Mouse (Mus musculus) A20 (cell line): ENCODE data around the gene E330017A01Rik.

Source experiments
- DNase-seq: peaks from one replicate; pipeline ENCODE4 v3.0.0-alpha.2; 2011; ENCODE audit warnings: low read depth, low spot score

The E330017A01Rik gene

GRCm38 (mm10) chr16:58663021-58663420 lies 24.5 kb upstream of the E330017A01Rik start:
- DNase-seq = peak; percentile 49

DNA sequence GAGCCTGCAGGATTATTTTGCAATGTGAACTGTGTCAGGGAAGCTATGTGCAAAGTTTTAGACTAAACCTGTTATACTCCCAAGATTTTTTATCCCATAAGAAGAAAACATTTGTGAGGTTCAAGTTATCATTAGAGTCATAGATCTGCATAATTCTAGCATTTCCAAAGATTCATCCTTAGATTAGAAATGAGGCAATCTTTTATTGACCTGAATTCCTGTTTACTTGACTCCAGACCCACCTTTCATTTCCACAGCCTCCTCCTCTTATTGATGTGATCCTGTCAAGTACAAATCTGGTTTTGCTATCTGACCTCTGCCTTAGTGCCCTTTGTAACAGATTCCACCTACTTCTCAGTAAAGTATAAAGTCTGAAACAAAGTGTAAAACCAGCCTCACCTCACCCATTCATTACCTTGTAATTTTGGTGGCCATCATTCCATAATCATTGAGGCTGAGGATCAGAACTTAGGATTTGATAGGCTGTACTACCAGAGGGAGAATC lies 23.8 kb upstream of the E330017A01Rik start:
- DNase-seq = no peak

- no peak for DNase-seq
Observed at GRCm38 (mm10) chr16:58661826-58662225, 23.3 kb upstream of the E330017A01Rik start.

- no peak for DNase-seq
Observed at GRCm38 (mm10) chr16:58658668-58659067, 20.1 kb upstream of the E330017A01Rik start.

DNA sequence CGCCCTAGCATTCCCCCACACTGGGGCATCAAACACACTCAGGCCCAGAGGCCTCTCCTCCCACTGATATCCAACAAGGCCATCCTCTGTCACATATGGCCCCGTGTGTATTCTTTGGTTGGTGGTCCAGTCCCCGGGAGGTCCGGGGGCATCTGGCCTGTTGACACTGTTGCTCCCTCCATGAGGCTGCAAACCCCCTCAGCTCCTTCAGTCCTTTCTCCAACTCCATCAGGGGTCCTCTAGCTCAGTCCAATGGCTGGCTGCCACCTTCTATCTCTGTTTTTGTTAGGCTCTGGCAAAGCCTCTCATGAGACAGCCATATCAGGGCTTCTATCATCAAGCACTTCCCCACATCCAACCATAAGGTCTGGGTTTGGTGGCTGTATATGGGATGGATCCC lies 18.0 kb upstream of the E330017A01Rik start:
- DNase-seq = no peak

DNA sequence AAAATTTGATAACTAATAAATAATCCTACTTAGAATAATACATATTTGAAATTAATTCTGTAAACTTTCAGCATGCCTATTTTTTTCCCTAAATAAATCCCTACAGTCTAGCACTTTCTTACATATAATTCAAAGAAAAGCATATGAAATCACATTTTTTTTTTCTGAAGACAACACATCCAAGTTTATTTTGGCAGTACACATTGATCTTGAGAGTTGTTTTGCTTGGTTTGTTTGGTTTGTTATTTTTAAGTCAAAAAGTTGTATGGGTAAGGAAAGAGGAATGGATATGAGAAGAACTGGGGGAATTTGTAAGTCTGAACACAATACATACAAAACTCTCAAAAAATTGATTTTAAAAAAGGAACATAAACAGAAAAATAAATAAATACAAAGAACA lies 17.2 kb upstream of the E330017A01Rik start:
- DNase-seq = no peak

- DNase-seq = no peak
Observed at GRCm38 (mm10) chr16:58649979-58650378, 11.4 kb upstream of the E330017A01Rik start.

DNA sequence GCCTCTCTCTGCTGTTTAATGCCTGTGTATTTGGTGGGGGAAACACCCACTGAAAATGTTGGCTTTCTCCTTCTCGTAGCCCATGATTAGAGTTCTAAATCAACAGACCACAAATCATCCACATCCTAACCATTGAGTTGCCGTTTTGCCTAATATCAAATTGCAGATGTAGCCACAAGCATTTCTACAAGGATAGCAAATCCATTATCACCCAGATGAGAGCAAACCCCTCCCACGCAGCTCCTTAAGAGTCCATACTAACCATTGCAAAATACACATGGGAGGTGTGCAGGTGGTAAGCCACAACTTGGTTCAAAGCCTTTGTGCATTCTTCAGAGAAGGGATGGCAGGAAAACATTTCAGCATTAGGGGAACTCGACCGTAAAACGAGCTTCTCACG lies 523 bp downstream of the E330017A01Rik start:
- DNase-seq = no peak

DNA sequence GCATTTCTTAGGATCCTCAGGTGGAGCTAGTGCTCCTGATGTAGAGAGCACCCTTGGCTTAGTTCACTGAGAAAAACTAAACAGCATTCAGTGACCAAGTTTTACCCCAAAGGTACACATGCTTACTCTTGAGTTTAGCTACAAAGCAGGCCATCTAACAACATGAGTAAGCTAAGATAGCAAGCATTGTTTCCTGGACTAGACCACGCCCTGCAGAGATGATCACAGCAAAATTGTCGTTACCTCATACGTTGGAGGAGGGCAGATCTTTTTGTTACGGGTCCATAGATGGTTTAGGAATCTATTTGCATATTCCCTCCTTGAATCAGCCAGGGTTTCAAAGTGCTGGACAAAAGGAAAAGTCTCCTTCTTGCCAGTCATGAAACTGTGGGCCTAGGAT lies 1.1 kb downstream of the E330017A01Rik start:
- no peak for DNase-seq

- no peak for DNase-seq
Observed at GRCm38 (mm10) chr16:58635866-58636265, 2.7 kb downstream of the E330017A01Rik start.

GRCm38 (mm10) chr16:58629736-58630135 lies 8.8 kb downstream of the E330017A01Rik start:
- no peak for DNase-seq

DNA sequence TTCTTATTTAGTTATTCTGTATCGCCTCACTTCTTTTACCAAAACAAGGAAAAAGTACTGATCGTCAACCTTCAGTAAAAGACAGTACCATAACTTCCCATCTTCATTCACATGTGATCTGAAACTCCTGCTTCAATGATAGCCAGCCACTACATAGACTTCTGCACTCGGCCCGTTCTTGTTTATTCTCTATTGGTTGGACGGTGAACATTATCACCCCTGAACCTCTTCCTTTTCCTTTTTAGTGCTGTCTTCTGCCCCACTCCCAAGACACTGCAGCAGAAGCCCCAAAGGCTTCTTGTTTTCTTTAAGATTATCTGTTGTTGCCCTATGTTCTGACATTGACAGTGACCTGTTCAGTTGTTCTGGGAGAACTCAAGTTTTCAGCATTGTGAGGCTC lies 9.6 kb downstream of the E330017A01Rik start:
- DNase-seq = no peak

DNA sequence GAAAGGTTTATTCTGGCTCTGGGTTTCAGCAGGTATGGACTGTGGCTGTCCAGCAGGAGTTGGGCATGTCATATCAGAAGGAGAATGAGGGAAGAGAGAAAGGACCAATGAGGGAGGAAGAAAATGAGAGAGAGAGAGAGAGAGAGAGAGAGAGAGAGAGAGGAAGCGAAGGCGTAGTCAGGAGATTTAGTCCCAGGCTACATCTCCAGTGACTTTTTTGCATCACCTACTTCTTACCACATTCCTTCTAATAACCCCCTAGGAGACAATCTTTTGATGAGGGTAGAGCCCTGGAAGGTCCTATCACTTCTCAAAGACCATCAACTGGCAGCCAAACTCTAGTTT lies 10.2 kb downstream of the E330017A01Rik start:
- DNase-seq = no peak

- DNase-seq = peak; percentile 14
Observed at GRCm38 (mm10) chr16:58627597-58628335, 10.8 kb downstream of the E330017A01Rik start.

DNA sequence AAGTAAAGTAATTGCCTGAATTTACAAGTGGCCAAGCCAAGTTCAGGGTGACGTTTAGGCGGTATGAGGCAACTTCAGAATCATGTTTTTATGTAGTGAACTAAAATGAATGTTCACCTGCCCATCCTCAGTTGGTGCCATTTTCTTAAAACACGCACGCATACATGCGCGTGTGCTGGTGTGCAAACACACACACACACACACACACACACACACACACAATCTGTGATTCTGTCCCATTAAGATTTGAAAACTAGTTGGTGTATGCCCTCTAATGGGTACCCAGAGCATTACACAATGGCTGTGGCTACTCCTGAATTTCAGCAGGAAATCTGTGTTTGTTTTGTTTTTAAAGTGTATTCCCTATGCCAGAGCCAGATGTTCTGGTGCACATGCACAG lies 14.6 kb downstream of the E330017A01Rik start:
- peak; percentile 45 for DNase-seq

DNA sequence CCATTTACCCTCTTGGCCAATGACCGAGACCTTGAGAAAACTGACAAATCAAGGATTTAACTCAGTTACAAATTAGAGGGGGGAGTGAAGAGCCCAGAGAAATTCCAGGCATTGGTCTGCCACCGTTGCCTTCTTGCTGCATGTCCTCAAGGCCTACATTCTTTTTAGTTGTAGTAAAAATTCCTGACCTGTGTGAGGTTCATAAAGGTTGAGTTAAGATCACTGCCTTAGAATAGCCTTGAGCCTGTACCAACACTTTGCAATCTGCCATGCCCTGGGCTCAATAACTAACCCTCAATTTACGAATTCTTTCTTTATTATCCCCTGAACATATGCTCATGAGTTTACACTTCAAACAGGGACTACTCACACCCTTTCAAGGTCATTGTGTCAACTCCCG lies 15.4 kb downstream of the E330017A01Rik start:
- no peak for DNase-seq

GRCm38 (mm10) chr16:58622377-58622776 lies 16.2 kb downstream of the E330017A01Rik start:
- DNase-seq = no peak

DNA sequence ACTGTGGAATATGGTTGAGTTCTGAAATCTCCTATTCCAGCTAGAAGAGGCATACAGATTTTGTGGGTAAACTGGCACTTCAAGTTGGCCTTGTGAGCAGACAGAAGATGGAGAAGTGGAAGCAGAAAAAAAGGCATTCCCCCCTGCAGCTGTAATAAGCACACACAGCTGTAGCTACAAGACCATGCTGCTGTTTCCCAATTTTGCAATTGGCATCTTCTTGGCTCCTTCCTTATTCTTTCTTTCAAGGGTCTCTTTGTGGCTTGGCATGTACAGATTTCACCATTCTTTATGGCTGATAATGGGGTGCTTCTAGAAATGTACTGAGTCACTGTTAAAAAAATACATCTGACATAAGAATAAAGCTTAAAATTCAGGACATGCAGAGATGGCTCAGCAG lies 21.2 kb downstream of the E330017A01Rik start:
- DNase-seq = peak; percentile 12

GRCm38 (mm10) chr16:58616878-58617277 lies 21.7 kb downstream of the E330017A01Rik start, which contains the start of gene Gm813:
Gene Gm813 (minus strand): TSS chr16:58616978.
- DNase-seq = no peak

DNA sequence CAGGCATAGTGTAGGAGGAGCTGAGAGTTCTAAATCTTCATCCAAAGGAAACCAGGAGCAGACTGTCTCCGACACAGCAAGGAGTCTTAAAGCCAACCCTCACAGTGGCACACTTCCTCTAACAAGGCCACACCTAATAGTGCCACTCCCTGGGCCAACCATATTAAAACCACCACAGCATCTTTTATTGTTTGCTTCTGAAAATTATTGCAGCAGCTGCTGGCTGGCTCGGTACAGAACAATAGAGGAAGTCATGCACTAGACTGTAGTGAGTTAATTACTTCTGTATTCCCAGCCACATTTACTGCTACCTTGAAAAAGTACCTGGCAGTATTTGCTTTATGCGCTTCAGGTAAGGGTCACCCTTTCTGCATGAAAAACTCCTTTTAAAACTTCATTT lies 25.6 kb downstream of the E330017A01Rik start:
- peak; percentile 31 for DNase-seq

GRCm38 (mm10) chr16:58607101-58607500 lies 31.4 kb downstream of the E330017A01Rik start:
- DNase-seq = no peak

DNA sequence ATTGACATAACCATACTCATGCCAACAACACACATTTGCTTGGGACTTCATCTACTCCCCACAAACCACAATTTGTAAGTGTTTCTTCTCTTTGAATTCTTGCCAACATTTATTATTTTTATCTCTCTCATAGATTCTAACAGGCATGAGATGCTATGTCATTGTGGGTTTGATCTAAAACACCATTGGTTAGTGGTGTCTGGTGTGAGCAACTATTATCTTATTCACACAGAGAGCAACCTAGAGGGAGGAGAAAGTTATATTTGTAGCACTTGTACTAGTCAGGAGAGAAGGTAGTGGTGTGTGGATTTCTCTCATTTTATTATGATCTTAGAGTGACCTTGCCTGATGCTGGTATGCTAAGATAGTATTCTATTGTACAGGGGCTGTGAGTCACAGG lies 33.9 kb downstream of the E330017A01Rik start:
- DNase-seq = no peak

DNA sequence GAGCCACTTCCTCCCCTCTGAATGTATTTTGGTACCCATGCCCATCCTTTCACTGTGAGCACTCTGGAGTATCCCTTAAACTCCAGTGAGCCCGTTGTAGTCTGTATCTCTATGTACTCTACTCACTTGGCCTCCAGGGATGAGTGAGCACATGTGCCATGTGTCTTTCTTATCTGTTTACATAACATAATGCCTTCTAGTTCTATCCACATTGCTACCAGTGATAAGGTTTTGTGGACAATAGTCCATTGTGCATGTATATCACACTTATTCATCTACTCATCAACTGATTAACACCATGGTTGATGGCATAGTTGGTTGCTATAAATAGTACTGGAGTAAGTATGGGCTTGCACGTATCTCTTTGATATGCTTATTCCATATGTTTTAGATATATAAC lies 34.7 kb downstream of the E330017A01Rik start:
- no peak for DNase-seq

DNA sequence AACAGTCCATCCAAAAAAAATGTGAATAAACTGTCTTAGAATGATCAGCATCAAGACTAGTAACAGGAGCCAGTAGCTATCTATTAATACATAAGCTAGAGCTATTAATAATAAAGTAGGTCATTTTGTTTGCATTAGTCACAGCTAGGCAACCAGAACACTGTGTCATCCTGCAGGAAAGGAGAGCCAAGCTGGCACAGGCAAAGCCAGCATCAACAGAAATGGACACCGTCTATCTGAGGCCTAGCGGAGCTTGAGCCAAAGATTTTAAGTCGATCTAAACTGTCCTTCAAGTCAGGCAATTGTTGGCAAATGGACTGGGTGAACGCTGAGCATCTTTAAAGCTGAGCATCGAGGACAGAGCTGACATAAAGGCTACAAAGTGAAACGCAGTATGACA lies 37.7 kb downstream of the E330017A01Rik start:
- no peak for DNase-seq
